Mouse (Mus musculus): Measurements from ENCODE around the gene Itpkc.

GRCm38 (mm10) chr7:27177942-27178323 is 50.5 kb downstream of the Itpkc start:
- TF ChIP-seq MAFK (IDR thresholded peaks at IDR 0.05; ENCODE audit: insufficient read depth, low read depth, low read length) (no peak), ZC3H11A (IDR thresholded peaks at IDR 0.05; ENCODE audit: borderline replicate concordance, low read depth, low read length) (no peak), HCFC1 (IDR thresholded peaks at IDR 0.05; ENCODE audit: borderline replicate concordance, insufficient read depth, low read length) (no peak), CHD2 (IDR thresholded peaks at IDR 0.05; ENCODE audit: low read depth, low read length) (no peak), ZNF384 (IDR thresholded peaks at IDR 0.05; ENCODE audit: low read depth, low read length) (no peak)
